Mouse (Mus musculus) gastrocnemius, adult 2 months (tissue): ENCODE measurements at regions not wholly inside any gene's neighbourhood (a gene's known extent, or its start where the extent isn't known, plus 50 kb on each side); places are given as distances from the start of the nearest gene placed in this dataset.

Source experiments
- DNase-seq: peaks from one replicate; pipeline ENCODE4 v3.0.0; 2022
- H3K27ac ChIP-seq: fragments of 200-600 bp; 2 replicates; pipeline ENCODE4 v1.8.1; 2022; ENCODE audit warnings: mild to moderate bottlenecking
- H3K4me3 ChIP-seq: fragments of 200-600 bp; 2 replicates; pipeline ENCODE4 v1.8.1; 2022; ENCODE audit warnings: mild to moderate bottlenecking, moderate library complexity
- CTCF ChIP-seq: fragments of 200-600 bp; IDR thresholded peaks from 2 replicates; pipeline ENCODE4 v1.8.1; 2022; ENCODE audit warnings: antibody characterized with exemption, mild to moderate bottlenecking, moderate library complexity
- intact Hi-C: fragments of 180-260 bp; cut with DNase I; formaldehyde crosslinking; loops from one replicate; pipeline ENCODE4 v1.15.1; 2025

DNA sequence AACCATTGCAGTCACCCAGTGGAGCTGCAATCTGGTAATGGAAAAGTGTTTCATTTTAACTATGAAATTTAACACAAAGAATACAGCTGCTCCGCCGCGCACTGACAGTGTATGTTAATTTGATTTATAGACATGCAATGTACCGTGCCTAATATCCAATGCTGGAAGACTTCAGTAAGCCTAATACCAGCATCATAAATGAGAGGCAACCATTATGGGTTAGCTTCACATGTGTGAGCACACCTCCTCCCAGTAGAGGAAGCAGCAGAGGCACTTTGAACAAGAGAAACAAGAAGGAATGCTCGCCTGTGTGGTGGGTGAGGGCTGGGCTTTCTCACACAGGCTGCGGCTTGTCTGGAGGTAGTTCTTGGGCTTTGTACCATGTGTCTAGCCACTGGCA, 519.7 kb downstream of the Slc4a3 start:
- no peak overlapping the region for H3K27ac ChIP-seq
- no peak for TF ChIP-seq CTCF
- DNase-seq = no peak
- H3K4me3 ChIP-seq = no peak overlapping the region
- intact Hi-C loops = no loop called here

DNA sequence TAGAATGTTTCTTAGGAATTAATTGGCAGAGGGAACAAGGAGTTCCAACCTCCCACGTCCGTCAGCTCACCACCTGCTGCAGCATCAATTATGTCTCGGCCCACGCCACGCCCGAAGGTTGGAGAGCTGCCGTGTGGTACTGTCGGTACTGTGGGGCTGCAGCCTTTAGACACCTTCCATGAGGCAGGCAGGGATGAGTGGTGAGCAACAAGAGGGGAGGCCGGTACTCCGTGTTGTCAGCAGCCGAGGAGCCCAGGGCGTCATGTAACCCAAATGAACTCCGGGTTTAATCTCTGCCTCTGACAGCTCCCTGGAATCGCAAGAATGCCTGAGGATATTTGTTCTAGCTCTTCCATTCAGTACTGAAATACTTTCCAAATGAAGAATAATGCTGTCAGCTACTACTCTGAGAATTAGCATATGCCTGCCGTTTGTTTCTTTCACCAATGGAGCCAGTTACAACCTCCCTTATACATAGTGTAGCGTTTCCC, 524.8 kb downstream of the Slc4a3 start:
- H3K4me3 ChIP-seq = no peak overlapping the region
- no peak overlapping the region for H3K27ac ChIP-seq
- no peak for TF ChIP-seq CTCF
- no peak for DNase-seq
- intact Hi-C loops = no loop called here

DNA sequence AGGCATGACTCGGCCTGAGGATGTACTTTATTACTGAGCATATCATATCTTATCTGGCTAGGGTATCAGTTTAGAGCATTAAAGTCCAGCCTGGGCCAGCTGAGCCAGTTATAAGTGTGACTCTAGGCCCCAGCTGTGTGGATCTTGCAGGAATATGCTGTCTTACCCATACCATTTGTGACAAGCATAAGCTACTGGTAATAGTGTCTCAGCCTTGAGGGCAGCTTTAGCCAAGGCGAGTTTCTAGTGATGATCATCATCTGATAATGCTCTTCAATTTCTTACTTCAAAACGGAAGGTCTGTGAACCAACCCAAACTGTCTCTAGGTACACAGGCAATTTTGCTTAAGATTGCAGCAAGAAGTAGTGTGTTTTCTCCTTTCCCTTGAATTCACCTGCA, 529.1 kb downstream of the Slc4a3 start:
- no peak for TF ChIP-seq CTCF
- DNase-seq = no peak
- intact Hi-C loops = no loop called here
- no peak overlapping the region for H3K4me3 ChIP-seq
- no peak overlapping the region for H3K27ac ChIP-seq

DNA sequence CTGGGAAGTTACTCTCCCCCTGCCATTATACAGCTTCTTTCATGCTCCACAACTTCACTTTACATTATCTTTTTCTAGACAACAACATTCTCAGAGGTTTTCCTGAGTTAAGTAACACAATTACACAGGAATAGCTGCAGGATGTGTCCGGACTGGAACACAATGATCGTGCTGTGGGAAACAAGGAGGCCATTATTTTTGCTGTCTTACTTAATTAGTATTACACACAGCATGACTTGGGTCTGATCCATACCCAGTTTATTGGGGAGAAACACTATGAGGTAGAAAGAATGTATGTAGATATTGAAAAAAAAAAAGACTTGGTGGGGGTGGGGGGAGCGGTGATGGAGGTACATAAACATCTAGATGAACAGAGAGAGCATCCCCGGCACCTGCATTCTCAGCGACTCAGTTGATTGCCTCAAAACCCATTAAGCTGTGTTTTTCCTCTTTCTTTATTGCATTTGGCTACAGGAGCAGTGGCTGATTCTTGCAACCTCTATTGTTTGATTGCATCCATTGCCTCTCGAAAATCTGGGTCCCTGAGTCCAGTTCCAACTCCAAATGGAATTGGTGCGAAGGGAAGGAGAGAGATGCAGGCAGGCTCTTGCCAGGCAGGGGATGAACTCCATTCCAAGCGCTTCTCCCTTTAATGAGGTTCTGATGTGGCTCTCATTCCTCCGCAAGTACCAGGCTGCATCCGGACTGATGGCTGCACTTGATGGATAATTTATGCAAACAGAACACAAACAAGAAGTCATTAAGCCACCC, 529.8 kb downstream of the Slc4a3 start:
- TF ChIP-seq CTCF = no peak
- intact Hi-C loops = no loop called here
- Histone ChIP-seq H3K4me3 (no peak overlapping the region), H3K27ac (no peak overlapping the region)
- no peak for DNase-seq

DNA sequence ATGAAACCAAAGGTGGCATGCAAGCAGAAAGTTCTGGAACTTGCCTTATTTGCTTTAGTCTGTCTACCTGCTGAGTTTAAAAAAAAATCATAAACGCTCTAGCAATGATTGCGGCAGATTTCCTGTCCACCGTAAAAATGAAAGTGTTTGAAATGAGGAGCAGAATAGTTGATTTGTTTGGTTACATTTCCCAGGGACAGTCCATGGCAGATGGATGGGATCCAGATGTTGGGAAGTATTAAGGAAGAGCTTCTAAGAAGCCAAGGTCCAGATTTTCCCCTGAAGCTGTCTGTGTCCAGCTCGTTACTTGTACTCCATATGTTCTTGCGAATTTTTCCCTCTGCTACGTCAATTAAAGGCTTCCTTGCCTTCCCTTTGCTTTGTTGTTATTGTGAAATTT, 534.2 kb downstream of the Slc4a3 start:
- H3K27ac ChIP-seq = peak overlapping the region; percentile 16; the same call in 1 of the 2 replicates
- no peak for TF ChIP-seq CTCF
- intact Hi-C loops = no loop called here
- no peak overlapping the region for H3K4me3 ChIP-seq
- no peak for DNase-seq

DNA sequence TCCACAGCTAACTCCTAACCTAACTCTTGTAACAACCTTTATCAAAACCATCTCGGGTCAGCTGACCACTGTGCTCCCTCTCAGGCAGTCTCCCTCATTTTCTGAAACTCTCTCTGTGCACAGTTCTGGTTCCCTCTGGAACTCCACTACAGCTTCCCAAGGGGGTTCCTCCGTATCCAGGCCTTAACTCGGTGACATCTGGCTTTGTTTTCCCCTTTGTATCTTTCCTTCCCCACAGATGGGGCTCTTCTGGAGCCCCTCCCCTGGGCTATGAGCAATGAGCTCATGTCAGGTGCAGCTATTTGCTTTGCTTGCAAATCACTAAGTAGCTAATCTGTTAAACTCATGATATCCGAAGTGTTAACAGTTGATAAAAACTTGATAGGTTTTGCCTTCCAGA, 535.6 kb downstream of the Slc4a3 start:
- Histone ChIP-seq H3K27ac (no peak overlapping the region), H3K4me3 (no peak overlapping the region)
- TF ChIP-seq CTCF = no peak
- intact Hi-C loops = no loop called here
- no peak for DNase-seq

DNA sequence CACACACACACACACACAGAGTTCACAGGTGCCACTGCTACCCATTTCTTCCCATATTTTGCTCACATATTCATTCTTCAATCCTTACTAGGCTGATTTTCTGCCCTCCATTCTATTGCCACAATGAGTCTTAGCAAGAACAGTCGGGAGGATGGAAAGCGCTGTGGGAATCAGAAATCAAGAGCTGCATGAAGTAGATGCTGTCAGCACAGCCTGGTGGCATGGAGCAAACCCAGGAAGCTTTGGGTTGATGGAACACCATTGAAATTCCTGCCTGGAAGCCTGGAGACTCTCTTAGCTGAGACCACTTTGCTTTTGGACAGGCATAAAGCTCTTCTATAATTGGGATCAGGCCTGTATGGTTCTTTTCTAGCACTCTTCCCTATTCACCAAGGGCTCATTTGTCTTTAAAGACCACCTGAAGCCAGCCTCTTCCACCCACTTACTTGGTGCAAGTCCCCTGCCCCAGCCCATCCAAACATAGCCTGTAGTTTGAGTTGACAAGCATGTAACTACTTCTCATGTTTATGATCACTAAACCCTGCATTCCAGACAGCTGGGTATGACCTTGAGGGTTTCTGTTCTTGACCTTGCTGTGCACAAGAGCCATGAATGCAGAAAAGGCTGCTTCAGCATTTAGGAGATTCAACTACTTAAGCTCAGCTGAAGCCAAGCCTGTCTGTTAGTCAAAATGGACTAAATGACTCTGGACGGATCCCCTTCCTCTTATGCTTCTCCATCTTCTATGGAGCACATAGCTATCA, 537.4 kb downstream of the Slc4a3 start:
- Histone ChIP-seq H3K27ac (no peak overlapping the region), H3K4me3 (no peak overlapping the region)
- DNase-seq = no peak
- intact Hi-C loops = no loop called here
- no peak for TF ChIP-seq CTCF

DNA sequence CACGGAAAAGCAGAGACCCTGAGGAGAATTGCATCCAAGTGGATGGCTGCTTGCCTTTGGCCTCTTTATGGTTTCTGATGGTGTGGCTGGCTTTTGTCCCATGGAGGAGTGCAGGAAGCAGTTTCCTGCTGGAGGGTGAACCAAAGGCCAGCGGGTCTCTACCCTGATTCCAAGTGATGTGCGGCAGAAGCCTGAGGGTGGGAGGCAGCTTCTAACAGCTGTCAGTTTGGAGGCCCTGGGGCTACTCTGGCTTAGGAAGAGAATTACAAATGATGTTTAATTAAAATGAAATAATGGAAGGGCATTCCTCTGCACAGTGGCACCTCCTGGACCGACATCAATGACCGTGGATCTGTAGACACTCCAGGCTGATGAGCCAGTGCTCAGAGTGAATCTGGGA, 545.0 kb downstream of the Slc4a3 start:
- intact Hi-C loops = no loop called here
- no peak for DNase-seq
- H3K4me3 ChIP-seq = no peak overlapping the region
- TF ChIP-seq CTCF = no peak
- no peak overlapping the region for H3K27ac ChIP-seq

DNA sequence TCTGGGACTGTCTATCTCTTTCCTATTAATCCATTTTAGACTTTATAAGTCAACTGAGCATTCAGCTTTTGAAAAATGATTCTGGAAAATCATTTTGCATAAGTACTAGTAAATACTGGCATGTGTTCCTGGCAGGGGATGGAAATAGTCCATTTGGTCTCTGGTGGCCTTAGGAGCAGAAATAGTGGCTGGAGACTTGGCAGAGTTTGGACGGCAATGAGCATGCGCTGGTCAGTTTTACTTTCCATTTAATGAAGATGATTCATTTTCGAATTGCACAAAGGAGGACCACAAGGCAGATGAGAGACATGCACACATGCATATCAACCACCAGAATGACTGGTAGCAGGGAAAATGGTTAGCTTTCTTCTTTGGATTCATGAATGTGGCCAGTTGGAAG, 567.2 kb downstream of the Slc4a3 start:
- H3K27ac ChIP-seq = no peak overlapping the region
- TF ChIP-seq CTCF = no peak
- intact Hi-C loops = no loop called here
- peak overlapping the region; percentile 34 for H3K4me3 ChIP-seq
- peak; percentile 39 for DNase-seq

DNA sequence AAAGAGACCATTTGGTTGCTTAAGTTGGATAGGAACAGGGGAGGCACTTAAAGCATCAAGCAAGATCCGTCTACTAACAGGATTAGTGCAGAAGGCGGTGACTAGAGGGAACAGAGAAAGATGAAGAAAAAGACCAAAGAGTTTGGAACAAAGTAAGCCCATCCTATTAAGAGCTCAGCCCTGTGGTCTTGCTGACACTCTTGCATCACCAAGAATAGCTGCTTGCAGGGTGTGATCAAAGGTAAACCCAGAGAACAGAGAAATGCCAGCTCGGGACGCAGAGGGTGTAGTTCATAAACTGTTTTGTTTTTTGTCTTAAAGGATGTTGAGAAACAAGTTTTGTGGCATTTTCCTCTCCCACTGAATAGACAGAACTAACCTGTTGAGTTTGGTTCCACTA, 574.8 kb downstream of the Slc4a3 start:
- no peak overlapping the region for H3K4me3 ChIP-seq

DNA sequence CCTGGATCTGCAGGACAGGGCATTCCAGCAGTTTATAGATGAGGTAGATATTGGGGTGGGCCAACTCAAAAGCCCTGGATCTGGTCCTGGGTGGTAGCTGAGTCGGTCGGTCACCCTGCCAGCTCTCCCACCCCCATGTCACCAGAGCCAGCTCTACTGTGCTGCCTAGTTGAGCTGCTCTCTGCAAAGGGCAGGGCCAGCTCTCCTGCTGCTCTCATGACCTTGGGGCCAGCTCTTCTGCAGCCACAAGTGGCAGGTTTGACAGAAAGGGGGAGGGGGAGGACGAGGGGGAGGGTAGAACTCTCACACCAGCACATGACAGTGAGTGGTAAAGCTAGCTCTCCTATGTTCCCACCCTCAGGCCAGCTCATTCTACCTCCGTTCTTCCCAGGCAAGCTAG, 584.3 kb downstream of the Slc4a3 start:
- intact Hi-C loops = no loop called here
- DNase-seq = no peak
- no peak overlapping the region for H3K27ac ChIP-seq
- TF ChIP-seq CTCF = no peak
- no peak overlapping the region for H3K4me3 ChIP-seq

More for the DNA sequence above, 574.8 kb downstream of the Slc4a3 start:
- intact Hi-C loops = no loop called here
- no peak for DNase-seq
- H3K27ac ChIP-seq = no peak overlapping the region
- no peak for TF ChIP-seq CTCF

DNA sequence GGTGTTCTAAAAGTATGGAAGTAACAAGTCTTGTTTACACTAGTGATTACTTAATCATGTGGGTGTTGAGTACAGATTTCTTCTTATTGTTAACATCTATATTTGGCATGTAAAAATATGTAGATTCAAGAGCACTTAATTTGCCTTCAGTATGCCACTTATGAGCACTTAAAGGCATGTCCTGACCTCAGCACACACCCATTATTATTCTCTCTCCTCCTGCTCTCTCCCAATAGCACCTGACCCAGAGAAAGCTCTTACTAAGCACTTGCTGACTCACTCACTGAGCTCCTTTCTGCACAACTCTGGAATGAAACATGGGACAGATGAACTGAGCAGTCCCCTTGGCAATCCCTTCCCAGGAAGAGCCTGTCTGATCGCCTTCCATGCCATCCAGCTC, 590.7 kb downstream of the Slc4a3 start:
- DNase-seq = no peak
- Histone ChIP-seq H3K4me3 (no peak overlapping the region), H3K27ac (no peak overlapping the region)
- TF ChIP-seq CTCF = no peak
- intact Hi-C loops = no loop called here

DNA sequence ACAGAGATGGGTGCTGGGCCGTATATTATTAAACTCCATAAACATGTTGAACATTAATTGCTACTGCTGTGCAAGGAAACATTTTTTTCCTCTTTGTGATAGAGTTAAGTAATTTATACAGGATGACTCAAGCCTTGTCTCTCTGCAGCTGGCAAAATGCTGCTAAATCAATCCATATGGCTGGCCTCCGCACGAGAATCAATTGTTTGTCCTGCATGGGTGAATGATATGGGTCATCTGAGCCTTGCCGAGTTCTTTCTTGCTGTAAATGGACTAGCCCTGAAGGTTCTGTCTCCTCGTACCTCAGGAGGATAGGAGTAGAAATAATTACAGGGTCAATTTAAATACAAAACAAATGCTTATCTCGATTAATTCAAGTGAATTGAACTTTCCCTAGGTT, 591.6 kb downstream of the Slc4a3 start:
- intact Hi-C loops = no loop called here
- no peak overlapping the region for H3K4me3 ChIP-seq
- no peak for TF ChIP-seq CTCF
- H3K27ac ChIP-seq = no peak overlapping the region
- DNase-seq = no peak
